In genomic region chr19:46307781-46308180, GRCm38 (mm10) we compare ENCODE assay signal across 16 mouse cellular contexts. TPM values are rescaled to one million over a fixed set of nuclear protein-coding genes. Genes with fewer than 3 reads are reported as not detected.
A peak's percentile ranks its signal among the peaks of the same experiment; 100 is the strongest.
DNase-seq lines count a peak whose midpoint lies in the region.
"Had no signal": no experiment of that assay in that cellular context is flagged by ENCODE, and none has a peak within 500 bp of the region (broad histone marks: within the 10 kb centered on the region; RNA-seq: fewer than 3 reads in every experiment).

No protein-coding gene starts in this region.

- peaks cover 69% of the 10 kb centered on the region for H3K27me3 ChIP-seq in embryonic facial prominence, embryonic 10.5 days (replicated peaks; ENCODE audit: low read depth, poor library complexity, severe bottlenecking)

- 76% methylated on average over 16 of the region's 16 CpGs for WGBS in embryonic facial prominence, embryonic 10.5 days

- H3K4me1 ChIP-seq in embryonic facial prominence, embryonic 10.5 days, result peaks cover 42% of the 10 kb centered on the region

- peak; percentile 9 to 10 for DNase-seq in cerebellum, adult 18-20 months
- no peak for DNase-seq in cerebellum, postnatal 14 days
- peak; percentile 5 for DNase-seq in layer of hippocampus, adult 11-12 months (ENCODE audit: low spot score)
- no peak for DNase-seq in layer of hippocampus, postnatal 25 days (ENCODE audit: extremely low spot score in 1 of 2, low spot score in 1 of 2)
- peak; percentile 38 for DNase-seq in testis, postnatal 10 days (ENCODE audit: low spot score)
- DNase-seq in testis, postnatal 14 days (ENCODE audit: low spot score), result no peak
- DNase-seq in embryonic facial prominence, embryonic 10.5 days (ENCODE audit: low spot score), result peak; percentile 7
- DNase-seq in left cerebral cortex, adult 9 months (ENCODE audit: low spot score in 2 of 2), result no peak
- DNase-seq: B cell, adult 2 months; kidney, adult 9 months; kidney, postnatal 4 days; left cerebral cortex, postnatal 4 days; liver, embryonic 13.5 days had no signal

- no peak overlapping the region for H3K27ac ChIP-seq in embryonic facial prominence, embryonic 10.5 days (replicated peaks)
- H3K27ac ChIP-seq: heart, adult 2 months; hindbrain, embryonic 12.5 days; liver, embryonic 13.5 days; midbrain, embryonic 15.5 days had no signal

- no peak overlapping the region for H3K4me3 ChIP-seq in embryonic facial prominence, embryonic 10.5 days
- H3K4me3 ChIP-seq: heart, adult 2 months; hindbrain, embryonic 12.5 days had no signal

- H3K36me3 ChIP-seq in embryonic facial prominence, embryonic 10.5 days (replicated peaks), result peaks cover 27% of the 10 kb centered on the region

- no peaks in the 10 kb centered on the region for H3K9me3 ChIP-seq in embryonic facial prominence, embryonic 10.5 days
- H3K9me3 ChIP-seq: hindbrain, embryonic 12.5 days; liver, embryonic 13.5 days; midbrain, embryonic 15.5 days had no signal

RNA-seq across cellular contexts. Expression of gene Nfkb2, which starts 3.7 kb away (rescaled TPM):
- total RNA-seq in layer of hippocampus, postnatal 25 days (2021), result 1 to 10 TPM; 1.8 to 2.8 TPM
- 5.6 and 5.7 TPM in 2 replicates for polyA plus RNA-seq in embryonic facial prominence, embryonic 10.5 days (2016; fragmentation: Nextera tagmentation; extraction: Ambion mirVana)

RNA-seq across cellular contexts. Expression of gene Psd, which starts 19.2 kb away (rescaled TPM):
- total RNA-seq in layer of hippocampus, postnatal 25 days (2021), result 100 to 1,000 TPM; 765 to 790 TPM
- polyA plus RNA-seq in embryonic facial prominence, embryonic 10.5 days (2016; fragmentation: Nextera tagmentation; extraction: Ambion mirVana), result 2.5 and 3.5 TPM in 2 replicates

RNA-seq across cellular contexts. Expression of gene Fbxl15, which starts 20.2 kb away (rescaled TPM):
- total RNA-seq in layer of hippocampus, postnatal 25 days (2021), result 10 to 100 TPM; 29.0 to 32.8 TPM
- 17.1 and 17.2 TPM in 2 replicates for polyA plus RNA-seq in embryonic facial prominence, embryonic 10.5 days (2016; fragmentation: Nextera tagmentation; extraction: Ambion mirVana)

RNA-seq across cellular contexts. Expression of gene Cuedc2, which starts 30.7 kb away (rescaled TPM):
- 100 to 1,000 TPM; 164 to 189 TPM for total RNA-seq in layer of hippocampus, postnatal 25 days (2021)
- polyA plus RNA-seq in embryonic facial prominence, embryonic 10.5 days (2016; fragmentation: Nextera tagmentation; extraction: Ambion mirVana), result 204 and 208 TPM in 2 replicates

RNA-seq across cellular contexts. Expression of gene Mfsd13a, which starts 33.1 kb away (rescaled TPM):
- total RNA-seq in layer of hippocampus, postnatal 25 days (2021), result 10 to 100 TPM; 29.9 to 31.4 TPM
- polyA plus RNA-seq in embryonic facial prominence, embryonic 10.5 days (2016; fragmentation: Nextera tagmentation; extraction: Ambion mirVana), result 8.0 and 8.4 TPM in 2 replicates

Comparison
In these comparisons a context has a peak if more than half of its experiments do, and no peak if none do; other contexts are left out.
1. DNase-seq: peak in cerebellum, adult 18-20 months (2 of 2), layer of hippocampus, adult 11-12 months (single experiment), testis, postnatal 10 days (single experiment) and embryonic facial prominence, embryonic 10.5 days (single experiment); none in cerebellum, postnatal 14 days (0 of 2), layer of hippocampus, postnatal 25 days (0 of 2), testis, postnatal 14 days (single experiment) and left cerebral cortex, adult 9 months (0 of 2).